Mouse (Mus musculus) cerebellum, postnatal 36 days (tissue): ENCODE data around the gene Keap1.
A peak's percentile ranks its signal among the peaks of the same experiment; 100 is the strongest.
"Not testable (repeated sequence)": the region's sequence is repeated elsewhere in the genome, so short reads cannot be mapped to it uniquely, and the experiment has no call there.

Source experiments
- DNase-seq, 2 experiments: peaks; one replicate each; pipeline ENCODE4 v3.0.0; 2021 to 2022; ENCODE audit warnings: mixed read lengths in 2 of 2

Gene Keap1

GRCm38 (mm10) chr9:21260491-21261040, 21.4 kb upstream of the Keap1 start:
- no peak for DNase-seq

- DNase-seq, result not testable (repeated sequence)
These were observed 17.2 kb upstream of the Keap1 start for GRCm38 (mm10) chr9:21256349-21256748.

- DNase-seq, result no peak
These were observed 15.5 kb upstream of the Keap1 start for GRCm38 (mm10) chr9:21254690-21255089.

GRCm38 (mm10) chr9:21251116-21251735, 12.1 kb upstream of the Keap1 start:
- no peak for DNase-seq

GRCm38 (mm10) chr9:21250509-21250908, 11.3 kb upstream of the Keap1 start:
- no peak for DNase-seq

- DNase-seq, result no peak
These were observed 10.7 kb upstream of the Keap1 start for GRCm38 (mm10) chr9:21249629-21250508.

GRCm38 (mm10) chr9:21248326-21248725, 9.2 kb upstream of the Keap1 start, which contains the start of gene S1pr5:
Gene S1pr5, minus strand, starts transcription at chr9:21248443.
- no peak for DNase-seq

- DNase-seq, result no peak
These were observed 7.2 kb upstream of the Keap1 start for GRCm38 (mm10) chr9:21246342-21246741.

GRCm38 (mm10) chr9:21245113-21245487, 5.9 kb upstream of the Keap1 start:
- no peak for DNase-seq

GRCm38 (mm10) chr9:21244428-21245112, 5.4 kb upstream of the Keap1 start:
- peak; percentile 68 to 80 for DNase-seq

- DNase-seq, result peak in 1 of 2 experiments; percentile 82
These were observed 4.8 kb upstream of the Keap1 start for GRCm38 (mm10) chr9:21243826-21244427.

GRCm38 (mm10) chr9:21241343-21241742, 2.2 kb upstream of the Keap1 start:
- peak; percentile 84 to 91 for DNase-seq

GRCm38 (mm10) chr9:21239465-21239848, 296 bp upstream of the Keap1 start:
- no peak for DNase-seq

- DNase-seq, result peak in 1 of 2 experiments; percentile 42
These were observed 993 bp downstream of the Keap1 start for GRCm38 (mm10) chr9:21238004-21238732.

GRCm38 (mm10) chr9:21237368-21238003, 1.7 kb downstream of the Keap1 start:
- peak; percentile 33 to 36 for DNase-seq

- DNase-seq, result peak in 1 of 2 experiments; percentile 29
These were observed 2.2 kb downstream of the Keap1 start for GRCm38 (mm10) chr9:21236991-21237367.

- no peak for DNase-seq
These were observed 3.8 kb downstream of the Keap1 start for GRCm38 (mm10) chr9:21235341-21235740.

- no peak for DNase-seq
These were observed 5.4 kb downstream of the Keap1 start for GRCm38 (mm10) chr9:21233805-21234204.

GRCm38 (mm10) chr9:21233366-21233765, 5.8 kb downstream of the Keap1 start:
- no peak for DNase-seq

- DNase-seq, result no peak
These were observed 6.3 kb downstream of the Keap1 start for GRCm38 (mm10) chr9:21232867-21233266.

- no peak for DNase-seq
These were observed 7.6 kb downstream of the Keap1 start for GRCm38 (mm10) chr9:21231551-21231950.

- DNase-seq, result no peak
These were observed 11.8 kb downstream of the Keap1 start for GRCm38 (mm10) chr9:21227342-21227741.
